In genomic region chr10:80161522-80162242, GRCm38 (mm10) we compare ENCODE assay signal across 8 mouse cellular contexts. TPM values are rescaled to one million over a fixed set of nuclear protein-coding genes. Genes with fewer than 3 reads are reported as not detected.
A peak's percentile ranks its signal among the peaks of the same experiment; 100 is the strongest.
DNase-seq lines count a peak whose midpoint lies in the region; ATAC-seq and TF ChIP-seq lines count a peak whose summit lies in the region.

No protein-coding gene starts in this region.

- no peaks in the 10 kb centered on the region for H3K9me3 ChIP-seq in midbrain, embryonic 11.5 days (ENCODE audit: control insufficient read depth, low read length)
- H3K9me3 ChIP-seq in midbrain, embryonic 16.5 days (replicated peaks; ENCODE audit: control insufficient read depth, low read length, poor library complexity, severe bottlenecking) = no peaks in the 10 kb centered on the region
- no peaks in the 10 kb centered on the region for H3K9me3 ChIP-seq in embryonic facial prominence, embryonic 10.5 days
- no peaks in the 10 kb centered on the region for H3K9me3 ChIP-seq in hindbrain, embryonic 14.5 days (ENCODE audit: control insufficient read depth, low read length)

- H3K79me2 ChIP-seq in liver, adult 2 months (ENCODE audit: control insufficient read depth, insufficient read depth, low read length) = no peaks in the 10 kb centered on the region

- H3K9ac ChIP-seq in midbrain, embryonic 11.5 days (ENCODE audit: low read length) = peak overlapping the region; percentile 53; the same call in 1 of the 2 replicates
- H3K9ac ChIP-seq in midbrain, embryonic 16.5 days (ENCODE audit: low read depth, low read length) = no peak overlapping the region
- H3K9ac ChIP-seq in hindbrain, embryonic 14.5 days = peak overlapping the region; percentile 24; the same call in 1 of the 2 replicates
- H3K9ac ChIP-seq in liver, adult 2 months (ENCODE audit: low read depth, low read length) = peak overlapping the region; percentile 33

- H3K36me3 ChIP-seq in midbrain, embryonic 11.5 days (ENCODE audit: control insufficient read depth, insufficient read depth, low read length) = peaks cover 11% of the 10 kb centered on the region
- H3K36me3 ChIP-seq in midbrain, embryonic 16.5 days (ENCODE audit: control insufficient read depth, insufficient read depth, low read length) = peaks cover 3% of the 10 kb centered on the region; the same call in 1 of the 2 replicates
- peaks cover 20% of the 10 kb centered on the region for H3K36me3 ChIP-seq in embryonic facial prominence, embryonic 10.5 days (replicated peaks)
- peaks cover 18% of the 10 kb centered on the region for H3K36me3 ChIP-seq in hindbrain, embryonic 14.5 days (replicated peaks; ENCODE audit: control insufficient read depth, insufficient read depth)
- H3K36me3 ChIP-seq in liver, adult 2 months (ENCODE audit: control insufficient read depth, insufficient read depth, low read length) = peaks cover 4% of the 10 kb centered on the region; the same call in 1 of the 2 replicates

- H3K4me1 ChIP-seq in midbrain, embryonic 11.5 days (ENCODE audit: control insufficient read depth, insufficient read depth, low read length) = peaks cover 58% of the 10 kb centered on the region
- peaks cover 39% of the 10 kb centered on the region for H3K4me1 ChIP-seq in midbrain, embryonic 16.5 days (ENCODE audit: control insufficient read depth, insufficient read depth, low read length)
- H3K4me1 ChIP-seq in embryonic facial prominence, embryonic 10.5 days = peaks cover 98% of the 10 kb centered on the region
- peaks cover 43% of the 10 kb centered on the region for H3K4me1 ChIP-seq in hindbrain, embryonic 14.5 days (replicated peaks; ENCODE audit: control insufficient read depth, insufficient read depth, low read length)
- peaks cover 27% of the 10 kb centered on the region for H3K4me1 ChIP-seq in liver, adult 2 months (ENCODE audit: control insufficient read depth, insufficient read depth, low read length)
- H3K4me1 ChIP-seq in olfactory bulb, adult 2 months (ENCODE audit: control insufficient read depth, insufficient read depth, low read length) = peaks cover 83% of the 10 kb centered on the region

- peaks cover 4% of the 10 kb centered on the region; the same call in 1 of the 2 replicates for H3K27me3 ChIP-seq in midbrain, embryonic 11.5 days (ENCODE audit: control insufficient read depth, insufficient read depth, low read length)
- no peaks in the 10 kb centered on the region for H3K27me3 ChIP-seq in midbrain, embryonic 16.5 days (ENCODE audit: control insufficient read depth, insufficient read depth, low read depth, low read length)
- no peaks in the 10 kb centered on the region for H3K27me3 ChIP-seq in embryonic facial prominence, embryonic 10.5 days (replicated peaks; ENCODE audit: low read depth, poor library complexity, severe bottlenecking)
- H3K27me3 ChIP-seq in hindbrain, embryonic 14.5 days (ENCODE audit: control insufficient read depth, insufficient read depth, low read length) = no peaks in the 10 kb centered on the region
- no peaks in the 10 kb centered on the region for H3K27me3 ChIP-seq in liver, adult 2 months (ENCODE audit: control insufficient read depth, insufficient read depth, low read length)

- 14% methylated on average over 6 of the region's 7 CpGs for WGBS in midbrain, embryonic 11.5 days
- WGBS in midbrain, embryonic 16.5 days = 18% methylated on average over 7 of the region's 7 CpGs
- WGBS in embryonic facial prominence, embryonic 10.5 days = 6% methylated on average over 7 of the region's 7 CpGs
- WGBS in hindbrain, embryonic 14.5 days = 14% methylated on average over 7 of the region's 7 CpGs
- 11% methylated on average over 7 of the region's 7 CpGs for WGBS in liver, adult 2 months
- WGBS in olfactory bulb, adult 2 months = 29% methylated on average over 7 of the region's 7 CpGs

- no peak overlapping the region for H3K4me3 ChIP-seq in midbrain, embryonic 11.5 days (ENCODE audit: low read depth, low read length)
- no peak overlapping the region for H3K4me3 ChIP-seq in midbrain, embryonic 16.5 days (ENCODE audit: low read depth, low read length)
- H3K4me3 ChIP-seq in embryonic facial prominence, embryonic 10.5 days = peak overlapping the region; percentile 59
- 0 out of 2 replicates have a peak overlapping the region, but pooled peaks have one; percentile 30 for H3K4me3 ChIP-seq in hindbrain, embryonic 14.5 days (replicated peaks; ENCODE audit: low read length)
- peak overlapping the region; percentile 17; the same call in 1 of the 2 replicates for H3K4me3 ChIP-seq in liver, adult 2 months (ENCODE audit: insufficient read depth, low read depth, low read length)
- H3K4me3 ChIP-seq in olfactory bulb, adult 2 months (ENCODE audit: insufficient read depth, low read depth, low read length) = no peak overlapping the region

- TF ChIP-seq CTCF in liver, adult 2 months (IDR thresholded peaks at IDR 0.05; ENCODE audit: low read depth, low read length) = no peak
- TF ChIP-seq CTCF in olfactory bulb, adult 2 months (IDR thresholded peaks at IDR 0.05; ENCODE audit: insufficient read depth, low read depth, low read length) = no peak

- no peak for TF ChIP-seq POLR2A in liver, adult 2 months (IDR thresholded peaks at IDR 0.05; ENCODE audit: extremely low read depth, insufficient read depth, low read length)
- TF ChIP-seq POLR2A in olfactory bulb, adult 2 months (IDR thresholded peaks at IDR 0.05; ENCODE audit: insufficient read depth, low read depth, low read length) = no peak

- no peak for ATAC-seq in midbrain, embryonic 11.5 days (ENCODE audit: low FRiP score)
- ATAC-seq in midbrain, embryonic 16.5 days = no peak
- ATAC-seq in hindbrain, embryonic 14.5 days (ENCODE audit: low FRiP score) = no peak

- no peak for DNase-seq in midbrain, embryonic 11.5 days (ENCODE audit: low spot score, missing footprints)
- peak; percentile 79 for DNase-seq in embryonic facial prominence, embryonic 10.5 days (ENCODE audit: low spot score)
- no peak for DNase-seq in hindbrain, embryonic 14.5 days (ENCODE audit: low spot score)
- peak; percentile 83 for DNase-seq in liver, adult 2 months (ENCODE audit: extremely low read depth, low read depth, low spot score)
- DNase-seq in layer of hippocampus, postnatal 25 days (ENCODE audit: extremely low spot score in 1 of 2, low spot score in 1 of 2) = no peak
- DNase-seq in c-Kit-positive CD71-positive TER-119-positive erythroid progenitor cells, embryonic 14.5 days (ENCODE audit: low spot score) = no peak

- peak overlapping the region; percentile 68 for H3K4me2 ChIP-seq in midbrain, embryonic 11.5 days
- no peak overlapping the region for H3K4me2 ChIP-seq in midbrain, embryonic 16.5 days (ENCODE audit: low read length)
- peak overlapping the region; percentile 74; the same call in 1 of the 2 replicates for H3K4me2 ChIP-seq in hindbrain, embryonic 14.5 days (replicated peaks)

- H3K27ac ChIP-seq in midbrain, embryonic 11.5 days (ENCODE audit: low read depth, low read length) = peak overlapping the region; percentile 57
- no peak overlapping the region for H3K27ac ChIP-seq in midbrain, embryonic 16.5 days (ENCODE audit: low read length)
- peak overlapping the region; percentile 94 for H3K27ac ChIP-seq in embryonic facial prominence, embryonic 10.5 days (replicated peaks)
- H3K27ac ChIP-seq in hindbrain, embryonic 14.5 days = peak overlapping the region; percentile 92; the same call in 1 of the 2 replicates
- H3K27ac ChIP-seq in liver, adult 2 months (replicated peaks; ENCODE audit: insufficient read depth, low read depth, low read length) = peak overlapping the region; percentile 80
- H3K27ac ChIP-seq in olfactory bulb, adult 2 months (ENCODE audit: insufficient read depth, low read depth, low read length) = peak overlapping the region; percentile 57

RNA-seq across cellular contexts. Expression of gene Cirbp, which starts 4.1 kb away (rescaled TPM):
- 81.5 and 87.1 TPM in 2 replicates for polyA plus RNA-seq in midbrain, embryonic 11.5 days (2014; fragmentation: Nextera tagmentation; extraction: Ambion mirVana)
- 380 and 398 TPM in 2 replicates for polyA plus RNA-seq in midbrain, embryonic 16.5 days (2015; fragmentation: Nextera tagmentation; extraction: Ambion mirVana)
- 93.2 and 110 TPM in 2 replicates for polyA plus RNA-seq in embryonic facial prominence, embryonic 10.5 days (2016; fragmentation: Nextera tagmentation; extraction: Ambion mirVana)
- polyA plus RNA-seq in hindbrain, embryonic 14.5 days (2014; fragmentation: Nextera tagmentation; extraction: Ambion mirVana) = 203 and 252 TPM in 2 replicates
- 19.5 and 25.9 TPM in 2 replicates for total RNA-seq in liver, adult 2 months (2014; rRNA removed)
- polyA plus RNA-seq in liver, adult 2 months (2012; rRNA removed) = 31.8 and 37.0 TPM in 2 replicates
- polyA plus RNA-seq in olfactory bulb, adult 2 months (2012; ENCODE audit: insufficient read depth, insufficient read length, low replicate concordance, missing spikeins) = not detected in 2 replicates
- 10 to 100 TPM; 69.5 to 97.5 TPM for total RNA-seq in layer of hippocampus, postnatal 25 days (2021)

RNA-seq across cellular contexts. Expression of gene 1600002K03Rik, which starts 11.1 kb away (rescaled TPM):
- polyA plus RNA-seq in midbrain, embryonic 11.5 days (2014; fragmentation: Nextera tagmentation; extraction: Ambion mirVana) = 8.0 and 8.7 TPM in 2 replicates
- polyA plus RNA-seq in midbrain, embryonic 16.5 days (2015; fragmentation: Nextera tagmentation; extraction: Ambion mirVana) = 11.0 and 11.4 TPM in 2 replicates
- 10.8 and 12.0 TPM in 2 replicates for polyA plus RNA-seq in embryonic facial prominence, embryonic 10.5 days (2016; fragmentation: Nextera tagmentation; extraction: Ambion mirVana)
- 7.0 and 7.7 TPM in 2 replicates for polyA plus RNA-seq in hindbrain, embryonic 14.5 days (2014; fragmentation: Nextera tagmentation; extraction: Ambion mirVana)
- 5.1 and 7.7 TPM in 2 replicates for total RNA-seq in liver, adult 2 months (2014; rRNA removed)
- polyA plus RNA-seq in liver, adult 2 months (2012; rRNA removed) = 10.0 and 10.4 TPM in 2 replicates
- not detected in 2 replicates for polyA plus RNA-seq in olfactory bulb, adult 2 months (2012; ENCODE audit: insufficient read depth, insufficient read length, low replicate concordance, missing spikeins)
- total RNA-seq in layer of hippocampus, postnatal 25 days (2021) = 1 to 10 TPM; 5.8 to 6.2 TPM

RNA-seq across cellular contexts. Expression of gene Midn, which starts 13.6 kb away (rescaled TPM):
- 66.0 and 71.3 TPM in 2 replicates for polyA plus RNA-seq in midbrain, embryonic 11.5 days (2014; fragmentation: Nextera tagmentation; extraction: Ambion mirVana)
- 15.5 and 21.1 TPM in 2 replicates for polyA plus RNA-seq in midbrain, embryonic 16.5 days (2015; fragmentation: Nextera tagmentation; extraction: Ambion mirVana)
- polyA plus RNA-seq in embryonic facial prominence, embryonic 10.5 days (2016; fragmentation: Nextera tagmentation; extraction: Ambion mirVana) = 22.2 TPM in 2 replicates
- 44.1 and 54.4 TPM in 2 replicates for polyA plus RNA-seq in hindbrain, embryonic 14.5 days (2014; fragmentation: Nextera tagmentation; extraction: Ambion mirVana)
- total RNA-seq in liver, adult 2 months (2014; rRNA removed) = 6.9 and 11.6 TPM in 2 replicates
- 27.4 and 38.8 TPM in 2 replicates for polyA plus RNA-seq in liver, adult 2 months (2012; rRNA removed)
- polyA plus RNA-seq in olfactory bulb, adult 2 months (2012; ENCODE audit: insufficient read depth, insufficient read length, low replicate concordance, missing spikeins) = 128 TPM in 1 of 2 replicates, not detected in the other
- 10 to 100 TPM; 61.4 to 82.4 TPM for total RNA-seq in layer of hippocampus, postnatal 25 days (2021)

RNA-seq across cellular contexts. Expression of gene Efna2, which starts 17.6 kb away (rescaled TPM):
- polyA plus RNA-seq in midbrain, embryonic 11.5 days (2014; fragmentation: Nextera tagmentation; extraction: Ambion mirVana) = 78.1 and 91.7 TPM in 2 replicates
- 37.3 and 43.3 TPM in 2 replicates for polyA plus RNA-seq in midbrain, embryonic 16.5 days (2015; fragmentation: Nextera tagmentation; extraction: Ambion mirVana)
- 45.2 and 50.1 TPM in 2 replicates for polyA plus RNA-seq in embryonic facial prominence, embryonic 10.5 days (2016; fragmentation: Nextera tagmentation; extraction: Ambion mirVana)
- polyA plus RNA-seq in hindbrain, embryonic 14.5 days (2014; fragmentation: Nextera tagmentation; extraction: Ambion mirVana) = 25.9 and 26.2 TPM in 2 replicates
- under 0.01 and 0.07 TPM in 2 replicates for total RNA-seq in liver, adult 2 months (2014; rRNA removed)
- polyA plus RNA-seq in liver, adult 2 months (2012; rRNA removed) = 0.26 TPM in 2 replicates
- polyA plus RNA-seq in olfactory bulb, adult 2 months (2012; ENCODE audit: insufficient read depth, insufficient read length, low replicate concordance, missing spikeins) = not detected in 2 replicates
- 10 to 100 TPM; 11.9 to 12.7 TPM for total RNA-seq in layer of hippocampus, postnatal 25 days (2021)

RNA-seq across cellular contexts. Expression of gene Cbarp, which starts 21.0 kb away (rescaled TPM):
- polyA plus RNA-seq in midbrain, embryonic 11.5 days (2014; fragmentation: Nextera tagmentation; extraction: Ambion mirVana) = 11.1 and 11.8 TPM in 2 replicates
- 70.3 and 81.6 TPM in 2 replicates for polyA plus RNA-seq in midbrain, embryonic 16.5 days (2015; fragmentation: Nextera tagmentation; extraction: Ambion mirVana)
- 4.9 and 8.5 TPM in 2 replicates for polyA plus RNA-seq in embryonic facial prominence, embryonic 10.5 days (2016; fragmentation: Nextera tagmentation; extraction: Ambion mirVana)
- polyA plus RNA-seq in hindbrain, embryonic 14.5 days (2014; fragmentation: Nextera tagmentation; extraction: Ambion mirVana) = 93.4 and 96.4 TPM in 2 replicates
- total RNA-seq in liver, adult 2 months (2014; rRNA removed) = 0.47 and 0.55 TPM in 2 replicates
- polyA plus RNA-seq in liver, adult 2 months (2012; rRNA removed) = 1.2 TPM in 2 replicates
- polyA plus RNA-seq in olfactory bulb, adult 2 months (2012; ENCODE audit: insufficient read depth, insufficient read length, low replicate concordance, missing spikeins) = not detected in 2 replicates
- total RNA-seq in layer of hippocampus, postnatal 25 days (2021) = 100 to 1,000 TPM; 399 to 401 TPM

Comparison
In these comparisons a context has a peak if more than half of its experiments do, and no peak if none do; other contexts are left out.
1. DNase-seq: peak in embryonic facial prominence, embryonic 10.5 days (single experiment) and liver, adult 2 months (single experiment); none in midbrain, embryonic 11.5 days (single experiment), hindbrain, embryonic 14.5 days (single experiment), layer of hippocampus, postnatal 25 days (0 of 2) and c-Kit-positive CD71-positive TER-119-positive erythroid progenitor cells, embryonic 14.5 days (single experiment).
2. H3K4me3 ChIP-seq: peak in embryonic facial prominence, embryonic 10.5 days (single experiment), hindbrain, embryonic 14.5 days (single experiment) and liver, adult 2 months (single experiment); none in midbrain, embryonic 11.5 days (single experiment), midbrain, embryonic 16.5 days (single experiment) and olfactory bulb, adult 2 months (single experiment).